Mouse (Mus musculus) bone marrow macrophage, adult 2 months (primary cell): ENCODE data around the gene Slc25a30.

Source experiments
- CTCF ChIP-seq: IDR thresholded peaks from 2 replicates; pipeline ENCODE4 v1.5.1; 2012; ENCODE audit warnings: low read depth, mild to moderate bottlenecking, low read length, moderate library complexity
- POLR2A ChIP-seq: IDR thresholded peaks from 2 replicates; pipeline ENCODE4 v1.6.1; 2012; ENCODE audit warnings: mild to moderate bottlenecking, low read depth, low read length, borderline replicate concordance

GRCm38 (mm10) chr14:75722816-75723215 lies 64.0 kb downstream of the Slc25a30 start:
- TF ChIP-seq POLR2A (no peak), CTCF (no peak)
